Mouse (Mus musculus): ENCODE measurements around the gene Olfr147.
"Not testable (repeated sequence)": the region's sequence is repeated elsewhere in the genome, so short reads cannot be mapped to it uniquely, and the experiment has no call there.

DNA sequence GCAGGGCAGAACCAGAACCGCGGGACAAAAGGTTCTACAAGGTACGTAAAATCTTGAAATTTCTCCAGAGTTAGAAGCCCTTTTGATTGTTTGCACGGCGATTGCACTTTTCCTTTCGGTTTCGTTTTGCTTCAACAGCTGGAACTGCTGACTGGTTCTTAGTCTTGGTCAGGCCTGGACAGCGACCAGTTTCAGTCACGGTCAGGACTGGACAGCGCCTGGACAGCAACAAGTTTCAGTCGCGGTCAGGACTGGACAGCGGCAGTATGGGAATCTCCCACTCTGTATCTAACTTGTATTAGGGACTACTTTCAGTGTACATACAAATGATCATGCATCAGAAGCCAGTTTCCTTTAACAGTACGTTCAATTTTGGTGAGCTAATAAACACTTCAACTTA, 12.0 kb downstream of the Olfr147 start:
- TF ChIP-seq CTCF (IDR thresholded peaks at IDR 0.05; ENCODE audit: insufficient read depth, low read length); POLR2A (IDR thresholded peaks at IDR 0.05; ENCODE audit: borderline replicate concordance, extremely low read depth, low read depth, low read length): not testable (repeated sequence)

All from lung, adult 2 months (tissue).